Mouse (Mus musculus) lung, embryonic 16.5 days (tissue): ENCODE measurements around the gene Ctns. TPM values are rescaled to one million over a fixed set of nuclear protein-coding genes. Genes with fewer than 3 reads are reported as not detected.
A peak's percentile ranks its signal among the peaks of the same experiment; 100 is the strongest.

Experiments used
- ATAC-seq: fragments of 200-750 bp; cut with Nextera tagmentation; 2 replicates; pipeline ENCODE4 v1.8.0; 2017; ENCODE audit warnings: low read depth, mild to moderate bottlenecking, moderate library complexity
- H3K27ac ChIP-seq: fragments of 300-500 bp; sonication (generic); 2 replicates; pipeline ENCODE4 v1.5.1; 2014; ENCODE audit warnings: mild to moderate bottlenecking, control low read depth, low read length
- H3K27me3 ChIP-seq: fragments of 300-500 bp; sonication (generic); 2 replicates; pipeline ENCODE4 v1.6.1; 2014; ENCODE audit warnings: low read depth, low read length, mixed read lengths; ENCODE audit not compliant: control insufficient read depth, insufficient read depth
- H3K36me3 ChIP-seq: fragments of 300-500 bp; sonication (generic); 2 replicates; pipeline ENCODE4 v1.6.1; 2014; ENCODE audit warnings: low read length; ENCODE audit not compliant: control insufficient read depth, insufficient read depth
- H3K4me1 ChIP-seq: fragments of 300-500 bp; sonication (generic); replicated peaks from 2 replicates; pipeline ENCODE4 v1.6.1; 2014; ENCODE audit warnings: low read length, mixed read lengths; ENCODE audit not compliant: control insufficient read depth, insufficient read depth
- H3K4me2 ChIP-seq: fragments of 300-500 bp; sonication (generic); 2 replicates; pipeline ENCODE4 v1.6.1; 2014; ENCODE audit warnings: low read depth, low read length, control low read depth
- H3K4me3 ChIP-seq: fragments of 300-500 bp; sonication (generic); 2 replicates; pipeline ENCODE4 v1.5.1; 2014; ENCODE audit warnings: mild to moderate bottlenecking, low read length, control low read depth
- H3K9ac ChIP-seq: fragments of 300-500 bp; sonication (generic); 2 replicates; pipeline ENCODE4 v1.6.1; 2014; ENCODE audit warnings: low read length, control low read depth
- H3K9me3 ChIP-seq: fragments of 300-500 bp; sonication (generic); 2 replicates; pipeline ENCODE4 v1.6.1; 2016; ENCODE audit warnings: low read length; ENCODE audit not compliant: control insufficient read depth
- WGBS: fragments of 180-500 bp; shearing (Covaris S2); extraction: QIAGEN DNeasy Blood & Tissue Kit; methylation state at CpG from one replicate; pipeline ENCODE4 v1.1.7; 2014; 5-methylcytosine and 5-hydroxymethylcytosine counted together
- polyA plus RNA-seq: library from polyadenylated mRNA; unstranded; fragments of >200 nt; fragmentation: Nextera tagmentation; extraction: Ambion mirVana; gene quantifications from 2 replicates; pipeline ENCODE4 v1.2.1, GENCODE M21; 2015

Gene Ctns
- polyA plus RNA-seq = 14.9 and 16.4 TPM in 2 replicates

DNA sequence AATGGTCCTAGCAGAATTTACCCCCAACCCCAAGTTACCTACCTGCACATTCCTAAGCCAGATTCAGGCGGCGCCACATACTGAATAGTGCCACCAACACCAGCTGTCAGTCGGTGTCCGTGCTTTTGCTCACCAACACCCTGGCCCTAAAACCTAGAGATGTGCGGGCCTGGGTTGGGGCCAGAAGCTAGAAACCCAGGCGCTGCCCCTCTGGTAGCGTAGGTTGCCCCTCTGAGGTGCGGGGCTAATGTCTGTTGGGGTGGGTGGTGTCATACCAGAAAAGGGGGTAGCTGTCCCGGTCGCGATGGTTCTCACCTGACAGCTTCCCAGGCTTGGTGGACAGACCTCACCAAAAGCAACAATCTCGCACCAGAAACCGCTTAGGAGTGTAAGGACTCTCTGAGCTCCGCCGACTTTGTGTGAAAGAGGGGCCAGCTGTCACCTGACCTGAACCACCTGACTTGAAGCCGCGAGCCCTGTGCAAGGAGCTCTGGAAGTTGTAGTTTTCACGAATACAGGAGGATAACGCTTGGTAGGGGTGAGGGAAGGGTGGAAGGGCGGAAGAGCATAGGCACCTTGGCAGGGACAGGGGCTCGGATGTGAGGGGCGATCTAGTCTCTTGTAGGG lies at the start of gene Ctns:
Ctns (minus strand) TSS at position 440 of the 627 bp plus-strand sequence.
- ATAC-seq = peak; percentile 94

GRCm38 (mm10) chr11:73242777-73243176 lies 43.9 kb upstream of the Ctns start:
- 81% methylated on average over 4 of the region's 4 CpGs for WGBS
- Histone ChIP-seq H3K9me3 (no peaks in the 10 kb centered on the region), H3K36me3 (no peaks in the 10 kb centered on the region), H3K4me3 (no peak overlapping the region), H3K4me2 (no peak overlapping the region), H3K9ac (no peak overlapping the region), H3K27ac (no peak overlapping the region), H3K27me3 (no peaks in the 10 kb centered on the region), H3K4me1 (no peaks in the 10 kb centered on the region)
- no peak for ATAC-seq

More for the DNA sequence above, at the start of gene Ctns:
- under 1% methylated on average over 22 of the region's 22 CpGs for WGBS
- Histone ChIP-seq H3K27me3 (no peaks in the 10 kb centered on the region), H3K4me2 (peak within 1 kb of the TSS; percentile 90), H3K9me3 (no peaks in the 10 kb centered on the region), H3K9ac (peak within 1 kb of the TSS; percentile 88), H3K36me3 (peaks cover 3% of the 10 kb centered on the region; the same call in 1 of the 2 replicates), H3K4me3 (peak within 1 kb of the TSS; percentile 64), H3K4me1 (peaks cover 12% of the 10 kb centered on the region), H3K27ac (peak within 1 kb of the TSS; percentile 30; the same call in 1 of the 2 replicates)

GRCm38 (mm10) chr11:73242199-73242598 lies 43.4 kb upstream of the Ctns start:
- H3K27me3 ChIP-seq = no peaks in the 10 kb centered on the region
- 74% methylated on average over 6 of the region's 6 CpGs for WGBS
- no peak overlapping the region for H3K9ac ChIP-seq
- no peaks in the 10 kb centered on the region for H3K36me3 ChIP-seq
- ATAC-seq = no peak
- no peaks in the 10 kb centered on the region for H3K9me3 ChIP-seq
- H3K4me1 ChIP-seq = 0 out of 2 replicates have a peak, but pooled peaks cover 2% of the 10 kb centered on the region
- H3K4me2 ChIP-seq = no peak overlapping the region
- H3K27ac ChIP-seq = no peak overlapping the region
- no peak overlapping the region for H3K4me3 ChIP-seq

DNA sequence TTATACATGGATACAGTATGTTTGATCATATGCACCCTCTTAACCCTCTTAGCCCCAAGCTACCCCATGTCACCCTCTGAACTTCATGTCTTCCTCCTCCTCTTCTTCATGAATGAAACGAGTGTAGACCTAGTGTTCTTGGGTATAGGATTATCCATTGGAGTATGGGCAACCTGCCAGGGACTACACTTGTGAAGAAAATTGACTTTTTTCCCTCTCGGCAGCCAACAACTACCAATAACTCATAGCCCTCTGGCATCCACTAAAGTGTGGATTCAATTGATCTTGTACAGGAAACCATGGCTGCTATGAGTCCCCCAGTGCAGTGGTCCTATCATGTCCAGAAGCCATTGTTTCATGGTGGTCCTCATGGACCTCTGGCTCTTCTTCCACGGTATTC lies 37.9 kb upstream of the Ctns start:
- H3K36me3 ChIP-seq = no peaks in the 10 kb centered on the region
- H3K27ac ChIP-seq = no peak overlapping the region
- H3K9me3 ChIP-seq = no peaks in the 10 kb centered on the region
- H3K4me2 ChIP-seq = no peak overlapping the region
- peaks cover 12% of the 10 kb centered on the region; the same call in 1 of the 2 replicates for H3K4me1 ChIP-seq
- no peak overlapping the region for H3K4me3 ChIP-seq
- whole genome bisulfite sequencing = 39% methylated on average over 3 of the region's 3 CpGs
- peak; percentile 11; the same call in 1 of the 2 replicates for ATAC-seq
- H3K27me3 ChIP-seq = no peaks in the 10 kb centered on the region
- H3K9ac ChIP-seq = no peak overlapping the region

DNA sequence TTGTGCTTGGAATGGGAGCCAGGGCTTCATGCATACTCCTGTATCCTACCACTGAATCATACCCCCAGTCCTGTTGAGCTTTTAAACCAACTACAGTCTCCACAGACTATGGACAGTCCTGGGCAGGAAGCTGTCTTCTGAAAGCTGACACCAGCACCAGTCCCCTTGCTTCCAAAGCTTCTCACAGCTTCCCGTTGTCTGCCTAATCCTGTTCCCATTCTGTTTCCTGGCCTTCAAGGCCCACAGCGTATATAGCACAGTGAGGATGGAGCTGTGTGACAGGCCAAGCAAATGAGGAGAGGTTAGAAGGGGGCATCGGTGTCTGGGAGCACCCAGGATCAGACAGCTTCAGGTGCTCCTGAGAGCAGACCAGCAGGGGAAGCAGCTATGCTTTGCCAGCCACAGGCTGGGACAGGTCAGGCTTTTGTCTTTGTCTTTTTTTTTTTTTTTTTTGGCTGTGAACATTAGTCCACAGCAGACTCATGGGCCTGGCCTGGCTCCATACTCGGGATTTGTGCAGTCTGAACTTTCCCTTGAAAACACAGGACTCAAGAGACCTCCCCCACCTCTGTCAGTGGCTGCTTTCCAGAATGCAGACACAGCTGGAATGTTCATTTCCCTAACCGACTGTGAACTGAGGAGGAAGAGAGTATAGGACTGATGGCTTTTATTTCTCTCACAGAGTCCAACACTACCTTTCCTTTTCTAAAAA lies 37.3 kb upstream of the Ctns start:
- peak; percentile 84 for ATAC-seq
- 17% methylated on average over 5 of the region's 5 CpGs for WGBS

GRCm38 (mm10) chr11:73233992-73234391 lies 35.1 kb upstream of the Ctns start, which contains the start of gene Trpv1:
Gene Trpv1 (plus strand): TSS chr11:73234292.
- no peak for ATAC-seq
- H3K9ac ChIP-seq = no peak within 1 kb of the TSS
- H3K27me3 ChIP-seq = no peaks in the 10 kb centered on the region
- peaks cover 12% of the 10 kb centered on the region; the same call in 1 of the 2 replicates for H3K4me1 ChIP-seq
- no peaks in the 10 kb centered on the region for H3K36me3 ChIP-seq
- no peak within 1 kb of the TSS for H3K4me2 ChIP-seq
- H3K9me3 ChIP-seq = no peaks in the 10 kb centered on the region
- H3K4me3 ChIP-seq = no peak within 1 kb of the TSS
- 81% methylated on average over 5 of the region's 5 CpGs for WGBS
- no peak within 1 kb of the TSS for H3K27ac ChIP-seq

More for the DNA sequence above, 37.3 kb upstream of the Ctns start:
- H3K9me3 ChIP-seq = no peaks in the 10 kb centered on the region
- H3K27ac ChIP-seq = no peak overlapping the region
- no peak overlapping the region for H3K4me2 ChIP-seq
- no peak overlapping the region for H3K4me3 ChIP-seq
- no peaks in the 10 kb centered on the region for H3K36me3 ChIP-seq
- H3K4me1 ChIP-seq = peaks cover 12% of the 10 kb centered on the region; the same call in 1 of the 2 replicates
- H3K9ac ChIP-seq = no peak overlapping the region
- no peaks in the 10 kb centered on the region for H3K27me3 ChIP-seq

- 48% methylated on average over 2 of the region's 2 CpGs for WGBS
- H3K27ac ChIP-seq = no peak overlapping the region
- H3K9ac ChIP-seq = no peak overlapping the region
- H3K36me3 ChIP-seq = no peaks in the 10 kb centered on the region
- no peaks in the 10 kb centered on the region for H3K27me3 ChIP-seq
- H3K9me3 ChIP-seq = no peaks in the 10 kb centered on the region
- H3K4me3 ChIP-seq = no peak overlapping the region
- no peak overlapping the region for H3K4me2 ChIP-seq
- H3K4me1 ChIP-seq = peaks cover 12% of the 10 kb centered on the region; the same call in 1 of the 2 replicates
- no peak for ATAC-seq
Observed at GRCm38 (mm10) chr11:73232513-73232912, 33.7 kb upstream of the Ctns start.

GRCm38 (mm10) chr11:73230081-73230480 lies 31.2 kb upstream of the Ctns start:
- H3K36me3 ChIP-seq = no peaks in the 10 kb centered on the region
- no peaks in the 10 kb centered on the region; the same call in 1 of the 2 replicates for H3K4me1 ChIP-seq
- H3K9ac ChIP-seq = no peak overlapping the region
- ATAC-seq = no peak
- WGBS = 78% methylated on average over 5 of the region's 5 CpGs
- H3K9me3 ChIP-seq = no peaks in the 10 kb centered on the region
- H3K4me2 ChIP-seq = no peak overlapping the region
- H3K27ac ChIP-seq = no peak overlapping the region
- no peak overlapping the region for H3K4me3 ChIP-seq
- no peaks in the 10 kb centered on the region for H3K27me3 ChIP-seq

DNA sequence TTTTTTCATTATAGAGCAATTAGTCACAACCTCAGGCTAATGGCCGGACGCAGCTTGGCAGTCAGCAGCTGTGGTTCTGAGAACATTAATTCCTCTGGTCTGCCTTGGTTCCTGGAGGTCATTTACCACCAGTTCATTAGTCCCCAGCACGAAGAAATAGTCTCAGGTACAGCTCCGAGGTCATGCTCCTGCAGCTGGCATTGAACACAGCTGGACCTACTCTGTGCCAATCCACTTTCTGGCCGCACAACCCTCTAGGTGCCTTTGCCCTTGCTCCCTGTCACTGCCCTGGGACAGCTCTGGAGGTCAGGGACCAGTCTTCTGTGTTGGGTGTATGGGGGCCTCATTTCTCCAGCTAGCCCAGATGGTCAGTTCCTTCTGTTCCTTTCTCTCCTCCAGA lies 30.0 kb upstream of the Ctns start:
- no peak for ATAC-seq
- H3K27ac ChIP-seq = no peak overlapping the region
- 73% methylated on average over 5 of the region's 5 CpGs for WGBS

More for the DNA sequence above, 30.0 kb upstream of the Ctns start:
- Histone ChIP-seq H3K9me3 (no peaks in the 10 kb centered on the region), H3K4me3 (no peak overlapping the region), H3K4me1 (no peaks in the 10 kb centered on the region), H3K27me3 (no peaks in the 10 kb centered on the region), H3K36me3 (no peaks in the 10 kb centered on the region), H3K9ac (no peak overlapping the region), H3K4me2 (no peak overlapping the region)
